Mouse (Mus musculus) inflammation-experienced regulatory T-cells, adult 6 months (primary cell): ENCODE data around the gene Olfr1276. TPM values are rescaled to one million over a fixed set of nuclear protein-coding genes. Genes with fewer than 3 reads are reported as not detected.

Experiments
- ATAC-seq: one replicate; pipeline ENCODE4 v1.8.0; 2017
- polyA plus RNA-seq, 3 experiments: library from polyadenylated mRNA; unstranded; fragments of 100-300 nt; shearing (Covaris generic); gene quantifications; one replicate each; pipeline ENCODE4 v1.2.1; 2017

Gene Olfr1276
- polyA plus RNA-seq: not detected

DNA sequence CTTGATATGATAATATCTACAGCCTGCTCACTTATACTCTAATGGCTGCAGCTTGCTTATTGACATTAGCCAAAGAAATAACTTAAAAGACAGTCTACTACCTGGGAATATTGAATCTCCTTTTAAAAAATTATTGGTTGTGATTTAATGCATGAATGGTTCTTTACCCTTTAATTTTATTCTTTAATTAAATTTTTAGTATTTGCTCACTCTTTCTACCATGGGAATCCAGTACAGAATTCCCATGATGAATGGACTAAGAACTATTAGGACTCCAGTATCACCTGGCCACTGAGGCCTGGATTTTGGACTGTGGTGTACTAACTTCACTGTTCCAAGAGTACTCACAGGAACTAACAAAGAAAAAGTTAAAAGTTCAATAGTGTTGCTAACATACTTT, at the start of gene Olfr1276:
Olfr1276 (plus strand) TSS at position 301 of the 400 bp plus-strand sequence.
- ATAC-seq: no peak

GRCm38 (mm10) chr2:111229502-111229901, 24.8 kb upstream of the Olfr1276 start, which contains the start of gene 4930430A15Rik:
Gene 4930430A15Rik (minus strand): TSS chr2:111229602.
- no peak for ATAC-seq

GRCm38 (mm10) chr2:111235186-111235585, 19.1 kb upstream of the Olfr1276 start, which contains the start of gene Olfr1275:
Gene Olfr1275 (minus strand): TSS chr2:111235286.
- no peak for ATAC-seq

GRCm38 (mm10) chr2:111274006-111274405, 19.7 kb downstream of the Olfr1276 start, which contains the start of gene Olfr1277:
Gene Olfr1277 (minus strand): TSS chr2:111274106.
- ATAC-seq: no peak

DNA sequence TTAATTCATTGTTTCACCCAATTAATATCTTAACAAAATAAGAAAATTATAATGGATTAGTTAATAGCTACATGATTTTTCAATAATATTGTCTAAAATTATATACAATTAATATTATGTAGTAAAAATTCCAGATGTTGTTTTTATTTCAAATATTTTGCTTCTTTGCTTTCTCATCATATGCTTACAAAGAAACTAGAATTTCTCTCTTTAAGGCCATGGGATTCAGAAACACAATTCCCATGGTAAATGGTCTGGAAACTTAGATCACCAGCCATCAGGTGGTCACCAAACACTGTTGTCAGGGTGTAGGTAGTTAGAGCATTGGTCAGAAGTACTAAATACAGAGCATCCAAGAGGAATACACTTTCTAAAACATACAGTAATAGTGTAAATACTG, 35.5 kb downstream of the Olfr1276 start, which contains the start of gene Olfr1278:
Olfr1278 (plus strand) TSS at position 301 of the 400 bp plus-strand sequence.
- ATAC-seq: no peak

DNA sequence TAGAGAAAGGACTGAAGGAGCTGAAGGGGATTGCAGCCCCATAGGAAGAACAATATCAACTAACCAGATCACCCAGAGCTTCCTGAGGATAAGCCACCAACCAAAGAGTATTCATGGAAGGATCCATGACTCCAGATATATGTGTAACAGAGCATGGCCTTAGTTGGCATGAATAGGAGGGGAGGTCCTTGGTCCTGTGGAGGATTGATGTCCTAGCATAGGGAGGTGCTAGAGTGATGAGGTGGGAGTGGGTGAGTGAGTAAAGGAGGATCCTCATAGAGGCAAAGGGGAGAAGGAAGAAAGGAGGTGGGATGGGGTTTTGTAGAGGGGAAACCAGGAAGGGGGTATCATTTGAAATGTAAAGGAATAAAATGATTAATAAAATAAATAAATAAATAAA, 44.2 kb downstream of the Olfr1276 start:
- no peak for ATAC-seq

DNA sequence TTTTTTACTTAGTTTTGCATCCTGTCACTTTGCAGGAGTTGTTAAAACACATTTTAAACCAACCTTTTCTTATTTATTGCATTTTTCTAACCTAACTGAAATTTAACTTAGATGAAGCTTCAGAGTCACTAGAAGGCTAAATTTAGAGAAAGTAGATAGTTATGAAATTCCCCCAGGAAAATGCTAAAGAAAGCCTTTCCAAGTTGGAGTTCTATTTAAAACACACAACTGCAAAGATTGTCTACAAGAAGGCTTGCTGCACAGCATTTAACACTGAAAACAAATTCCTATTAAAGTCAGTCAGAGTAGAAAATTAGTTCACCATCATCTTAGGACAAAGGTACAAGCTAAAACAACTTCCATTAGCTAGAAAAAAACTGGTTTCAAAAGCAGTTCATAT, 46.1 kb downstream of the Olfr1276 start, which contains the start of gene Olfr1279:
Olfr1279 (plus strand) TSS at position 262 of the 400 bp plus-strand sequence.
- no peak for ATAC-seq

Other genes starting within 250 kb of the Olfr1276 start
- not detected for gene Gm13941, start 148.5 kb upstream of the Olfr1276 start, polyA plus RNA-seq
- gene Gm15130, start 101.6 kb upstream of the Olfr1276 start, polyA plus RNA-seq: not detected
- not detected for gene 4930430A15Rik, start 24.9 kb upstream of the Olfr1276 start, polyA plus RNA-seq
- gene Olfr1275, start 19.2 kb upstream of the Olfr1276 start, polyA plus RNA-seq: not detected
- not detected for gene Olfr1277, start 19.6 kb downstream of the Olfr1276 start, polyA plus RNA-seq
- not detected for gene Olfr1278, start 35.6 kb downstream of the Olfr1276 start, polyA plus RNA-seq
- gene Olfr1279, start 46.1 kb downstream of the Olfr1276 start, polyA plus RNA-seq: not detected
- not detected for gene Olfr1280, start 59.5 kb downstream of the Olfr1276 start, polyA plus RNA-seq
- gene Olfr1281, start 72.0 kb downstream of the Olfr1276 start, polyA plus RNA-seq: not detected
- not detected for gene Olfr1282, start 81.6 kb downstream of the Olfr1276 start, polyA plus RNA-seq
- gene Olfr1283, start 112.3 kb downstream of the Olfr1276 start, polyA plus RNA-seq: not detected
- not detected for gene Olfr1284, start 121.0 kb downstream of the Olfr1276 start, polyA plus RNA-seq
- gene Olfr1286, start 168.6 kb downstream of the Olfr1276 start, polyA plus RNA-seq: not detected
- gene Olfr1287, start 194.6 kb downstream of the Olfr1276 start, polyA plus RNA-seq: not detected
- gene Olfr1288, start 219.6 kb downstream of the Olfr1276 start, polyA plus RNA-seq: not detected
- gene Olfr1289, start 226.3 kb downstream of the Olfr1276 start, polyA plus RNA-seq: not detected
- not detected for gene Olfr1290, start 239.3 kb downstream of the Olfr1276 start, polyA plus RNA-seq
- gene Olfr1291-ps1, start 242.7 kb downstream of the Olfr1276 start, polyA plus RNA-seq: under 1 TPM in 1 of 3 experiments, not detected in 2; 0.07 TPM